Mouse (Mus musculus) thymus, postnatal 0 days (tissue): ENCODE data around the gene Tmem160. TPM values are rescaled to one million over a fixed set of nuclear protein-coding genes. Genes with fewer than 3 reads are reported as not detected.
A peak's percentile ranks its signal among the peaks of the same experiment; 100 is the strongest.

ENCODE experiments used
- DNase-seq: peaks from one replicate; pipeline ENCODE4 v3.0.0-alpha.2; 2015; ENCODE audit warnings: low spot score
- polyA plus RNA-seq: library from polyadenylated mRNA; unstranded; fragments of >200 nt; fragmentation: Nextera tagmentation; extraction: Ambion mirVana; gene quantifications from 2 replicates; pipeline ENCODE4 v1.2.1, GENCODE M21; 2015

The Tmem160 gene
- polyA plus RNA-seq, 1 experiment from 2014 or later, result 149 TPM

- no peak for DNase-seq
Observed at GRCm38 (mm10) chr7:16435088-16435487, 17.5 kb upstream of the Tmem160 start.

- DNase-seq, result peak; percentile 52
Observed at GRCm38 (mm10) chr7:16441241-16441640, 11.3 kb upstream of the Tmem160 start.

- DNase-seq, result no peak
Observed at GRCm38 (mm10) chr7:16451656-16452055, 923 bp upstream of the Tmem160 start.

GRCm38 (mm10) chr7:16453118-16453711, 636 bp downstream of the Tmem160 start:
- peak; percentile 65 for DNase-seq

GRCm38 (mm10) chr7:16455016-16455415, 2.4 kb downstream of the Tmem160 start:
- DNase-seq, result no peak

GRCm38 (mm10) chr7:16456289-16456688, 3.7 kb downstream of the Tmem160 start:
- DNase-seq, result no peak

- no peak for DNase-seq
Observed at GRCm38 (mm10) chr7:16460566-16460965, 8.0 kb downstream of the Tmem160 start.

- no peak for DNase-seq
Observed at GRCm38 (mm10) chr7:16461151-16461550, 8.6 kb downstream of the Tmem160 start.

- DNase-seq, result no peak
Observed at GRCm38 (mm10) chr7:16461705-16462104, 9.1 kb downstream of the Tmem160 start.

GRCm38 (mm10) chr7:16463214-16463613, 10.6 kb downstream of the Tmem160 start:
- peak; percentile 86 for DNase-seq

- peak; percentile 66 for DNase-seq
Observed at GRCm38 (mm10) chr7:16465160-16465559, 12.6 kb downstream of the Tmem160 start.

- DNase-seq, result no peak
Observed at GRCm38 (mm10) chr7:16465568-16465967, 13.0 kb downstream of the Tmem160 start.

- peak; percentile 52 for DNase-seq
Observed at GRCm38 (mm10) chr7:16466565-16466964, 14.0 kb downstream of the Tmem160 start.

GRCm38 (mm10) chr7:16468115-16468514, 15.5 kb downstream of the Tmem160 start:
- no peak for DNase-seq

- DNase-seq, result no peak
Observed at GRCm38 (mm10) chr7:16471549-16471948, 19.0 kb downstream of the Tmem160 start.

- DNase-seq, result no peak
Observed at GRCm38 (mm10) chr7:16472116-16472709, 19.6 kb downstream of the Tmem160 start.

GRCm38 (mm10) chr7:16473847-16474246, 21.3 kb downstream of the Tmem160 start:
- no peak for DNase-seq

- no peak for DNase-seq
Observed at GRCm38 (mm10) chr7:16474445-16474844, 21.9 kb downstream of the Tmem160 start.

GRCm38 (mm10) chr7:16475321-16475720, 22.7 kb downstream of the Tmem160 start:
- DNase-seq, result no peak

- DNase-seq, result no peak
Observed at GRCm38 (mm10) chr7:16475764-16476599, 23.4 kb downstream of the Tmem160 start.

GRCm38 (mm10) chr7:16476600-16476989, 24.0 kb downstream of the Tmem160 start:
- DNase-seq, result no peak

- DNase-seq, result no peak
Observed at GRCm38 (mm10) chr7:16477628-16478027, 25.0 kb downstream of the Tmem160 start, which contains the start of gene Npas1. Gene Npas1, minus strand, starts transcription at chr7:16477728.
